Mouse (Mus musculus) C2C12 (cell line): ENCODE measurements at regions not wholly inside any gene's neighbourhood (a gene's known extent, or its start where the extent isn't known, plus 50 kb on each side); places are given as distances from the start of the nearest gene placed in this dataset.

Source experiments
- H3K27me3 ChIP-seq: one replicate; pipeline ENCODE4 v1.6.1; 2011; ENCODE audit not compliant: control insufficient read depth, insufficient read depth, insufficient read length
- H3K36me3 ChIP-seq: one replicate; pipeline ENCODE4 v1.6.1; 2011; ENCODE audit not compliant: control insufficient read depth, insufficient read depth
- H3K4me3 ChIP-seq: one replicate; pipeline ENCODE4 v1.5.1; 2011; ENCODE audit warnings: mild to moderate bottlenecking, control low read depth; ENCODE audit not compliant: poor library complexity, insufficient read depth, severe bottlenecking
- H3K79me2 ChIP-seq: one replicate; pipeline ENCODE4 v1.6.1; 2011; ENCODE audit not compliant: control insufficient read depth, insufficient read depth
- H3K79me3 ChIP-seq: one replicate; pipeline ENCODE4 v1.6.1; 2011; ENCODE audit warnings: low read depth, control low read depth
- H3ac ChIP-seq: one replicate; pipeline ENCODE3; 2011; ENCODE audit warnings: low read depth; ENCODE audit not compliant: control insufficient read depth, insufficient read length
- CEBPB ChIP-seq: IDR thresholded peaks from one replicate; pipeline ENCODE4 v1.6.1; 2011; ENCODE audit warnings: low read depth, mild to moderate bottlenecking, control low read depth, moderate library complexity
- CTCF ChIP-seq: IDR thresholded peaks from one replicate; pipeline ENCODE4 v1.5.1; 2011; ENCODE audit not compliant: control insufficient read depth, insufficient read depth, insufficient read length
- FOSL1 ChIP-seq: IDR thresholded peaks from one replicate; pipeline ENCODE4 v1.8.0; 2011; ENCODE audit warnings: mild to moderate bottlenecking, low read length; ENCODE audit not compliant: poor library complexity, insufficient read depth, severe bottlenecking
- MYOG ChIP-seq: IDR thresholded peaks from one replicate; pipeline ENCODE4 v1.6.1; 2011; ENCODE audit not compliant: control insufficient read depth, insufficient read length; ENCODE audit errors: extremely low read depth
- USF1 ChIP-seq: IDR thresholded peaks from one replicate; pipeline ENCODE4 v1.6.1; 2011; ENCODE audit warnings: low read depth, mild to moderate bottlenecking, control low read depth, moderate library complexity

DNA sequence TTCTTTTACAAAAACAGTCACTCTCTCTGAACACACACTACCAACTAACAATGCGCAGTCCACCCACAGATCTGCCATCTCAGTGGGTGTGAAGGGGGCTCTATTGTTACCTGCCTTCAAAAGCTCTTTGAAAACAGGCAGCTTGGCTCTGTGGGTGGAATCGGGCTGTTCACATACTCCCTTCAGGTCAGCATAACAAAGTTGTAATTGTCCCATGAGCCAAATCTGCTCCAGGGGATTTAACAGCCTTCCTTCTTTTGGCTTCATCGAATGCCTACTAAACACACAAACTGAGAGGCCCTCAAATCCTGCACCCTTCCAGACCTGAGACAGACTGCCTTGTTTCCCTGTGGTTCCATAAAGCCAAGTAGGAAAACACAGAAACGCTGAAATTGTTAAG is 56.2 kb upstream of the Sv2c start:
- Histone ChIP-seq H3K79me3 (no peaks in the 10 kb centered on the region), H3K4me3 (no peak overlapping the region), H3K79me2 (no peaks in the 10 kb centered on the region), H3K27me3 (no peaks in the 10 kb centered on the region), H3K36me3 (no peaks in the 10 kb centered on the region), H3ac (no peak overlapping the region)
- TF ChIP-seq CEBPB (no peak), USF1 (no peak), MYOG (no peak), FOSL1 (no peak), CTCF (no peak)
